Mouse (Mus musculus) megakaryocyte, embryonic 14.5 days (primary cell): Measurements from ENCODE around the gene Rtca.

ENCODE experiments used
- FLI1 ChIP-seq: IDR thresholded peaks from 2 replicates; pipeline ENCODE4 v1.6.1; 2012; ENCODE audit warnings: low read length, inconsistent platforms, mixed read lengths
- GATA1 ChIP-seq: IDR thresholded peaks from 3 replicates; pipeline ENCODE4 v1.6.1; 2012; ENCODE audit warnings: mixed read lengths, low read length, inconsistent platforms, borderline replicate concordance

GRCm38 (mm10) chr3:116440066-116440997, 67.7 kb downstream of the Rtca start:
- TF ChIP-seq FLI1 (no peak), GATA1 (no peak)
